Mouse (Mus musculus) stomach, embryonic 15.5 days (tissue): ENCODE data around the gene Hus1. TPM values are rescaled to one million over a fixed set of nuclear protein-coding genes. Genes with fewer than 3 reads are reported as not detected.

ENCODE experiments used
- polyA plus RNA-seq: library from polyadenylated mRNA; unstranded; fragments of >200 nt; fragmentation: Nextera tagmentation; extraction: Ambion mirVana; gene quantifications from 2 replicates; pipeline ENCODE4 v1.2.1, GENCODE M21; 2015

The Hus1 gene
- polyA plus RNA-seq, 1 experiment from 2014 or later: 15.5 TPM

Other genes with a start within 250 kb of the Hus1 start
- 0.06 and 0.15 TPM in 2 replicates for gene Pkd1l1, start 37.9 kb downstream of the Hus1 start, polyA plus RNA-seq
- 0.92 and 1.2 TPM in 2 replicates for gene Gm11992, start 37.4 kb upstream of the Hus1 start, polyA plus RNA-seq
- gene Sun3, start 37.8 kb upstream of the Hus1 start, polyA plus RNA-seq: 0.22 TPM in 2 replicates
- 10.0 and 10.5 TPM in 2 replicates for gene Upp1, start 106.9 kb upstream of the Hus1 start, polyA plus RNA-seq
- gene Abca13, start 180.8 kb upstream of the Hus1 start, polyA plus RNA-seq: 0.08 and 0.13 TPM in 2 replicates